Mouse (Mus musculus) C2C12 (cell line): Measurements from ENCODE around the gene Nemp1.

Source experiments
- CTCF ChIP-seq: IDR thresholded peaks from one replicate; pipeline ENCODE4 v1.5.1; 2011; ENCODE audit not compliant: control insufficient read depth, insufficient read depth, insufficient read length
- FOSL1 ChIP-seq: IDR thresholded peaks from one replicate; pipeline ENCODE4 v1.8.0; 2011; ENCODE audit warnings: mild to moderate bottlenecking, low read length; ENCODE audit not compliant: poor library complexity, insufficient read depth, severe bottlenecking
- MAX ChIP-seq: IDR thresholded peaks from one replicate; pipeline ENCODE4 v1.6.1; 2011; ENCODE audit warnings: mild to moderate bottlenecking, control low read depth

GRCm38 (mm10) chr10:127666501-127667268 lies at the start of gene Nemp1:
- TF ChIP-seq CTCF (no peak), MAX (peak; percentile 76), FOSL1 (no peak)
